Mouse (Mus musculus): ENCODE results near the gene Gm28308. TPM values are rescaled to one million over a fixed set of nuclear protein-coding genes. Genes with fewer than 3 reads are reported as not detected.

The Gm28308 gene
- total RNA-seq, 2 experiments from 2014 or later = not detected

DNA sequence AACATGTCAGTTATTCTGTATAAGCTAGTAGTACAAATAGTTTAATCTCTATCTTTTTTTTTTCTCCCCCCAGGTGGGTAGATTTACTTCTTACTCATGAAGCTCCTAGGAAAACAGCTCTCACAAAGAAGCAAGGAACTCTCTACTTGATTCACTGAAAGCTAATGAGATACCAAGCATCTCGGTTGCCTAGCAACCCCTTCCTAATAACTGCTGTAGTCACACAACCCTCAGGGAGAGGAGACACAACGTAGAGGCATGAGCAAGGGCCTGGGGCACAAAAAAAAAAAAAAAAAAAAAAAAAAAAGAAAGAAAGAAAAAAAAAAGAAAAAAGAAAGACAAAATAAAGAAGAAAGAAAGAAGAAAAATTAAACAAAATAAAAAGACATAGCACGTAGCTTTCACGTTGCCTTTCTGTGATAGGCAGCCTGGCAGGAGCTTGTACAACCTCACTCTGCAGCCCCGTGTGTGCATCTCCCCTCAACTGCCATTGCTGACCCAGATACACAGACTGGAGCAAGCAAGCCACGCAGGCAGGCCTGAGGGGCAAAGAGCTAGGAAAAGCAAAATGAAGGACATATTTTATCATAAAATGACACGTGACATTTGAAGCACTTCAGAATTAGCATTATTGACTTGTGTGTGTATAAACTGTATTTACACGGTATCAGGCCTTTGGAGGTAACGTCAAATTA, 75.2 kb downstream of the Gm28308 start:
- ATAC-seq (replicated peaks; ENCODE audit: poor library complexity, severe bottlenecking) = no peak

- ATAC-seq (replicated peaks; ENCODE audit: poor library complexity, severe bottlenecking) = no peak
Observed at GRCm38 (mm10) chr6:52123673-52124072, 89.5 kb downstream of the Gm28308 start.

DNA sequence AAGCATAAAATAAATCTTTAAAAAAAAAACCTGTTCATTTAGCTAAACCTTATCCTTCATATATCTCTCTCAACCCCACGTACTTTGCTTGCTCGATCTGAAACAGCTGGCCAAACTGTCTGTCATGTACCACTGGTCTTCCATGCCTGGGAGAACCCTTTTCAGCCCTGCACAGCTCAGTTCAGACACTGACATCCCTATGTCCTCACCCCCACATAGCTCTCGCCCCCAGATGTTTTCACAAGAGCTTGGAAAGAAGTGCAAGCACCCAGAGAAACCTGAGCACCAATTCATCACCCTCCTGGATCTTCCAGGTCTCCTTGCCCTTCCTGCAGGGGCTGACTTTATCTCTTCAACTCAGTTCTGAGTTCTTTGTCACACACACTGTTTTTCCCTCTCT, 92.0 kb downstream of the Gm28308 start:
- no peak for ATAC-seq (replicated peaks; ENCODE audit: poor library complexity, severe bottlenecking)

GRCm38 (mm10) chr6:52118903-52119635, 94.1 kb downstream of the Gm28308 start:
- no peak for ATAC-seq (replicated peaks; ENCODE audit: poor library complexity, severe bottlenecking)

GRCm38 (mm10) chr6:52115899-52116298, 97.2 kb downstream of the Gm28308 start:
- no peak for ATAC-seq (replicated peaks; ENCODE audit: poor library complexity, severe bottlenecking)

Other genes with a start within 250 kb of the Gm28308 start
- gene Skap2, start 200.8 kb downstream of the Gm28308 start, total RNA-seq (2014; fragmentation: Nextera tagmentation) = 83.9 and 91.6 TPM in 2 replicates
- 163 and 204 TPM in 2 replicates for gene Skap2, start 200.8 kb downstream of the Gm28308 start, total RNA-seq (2017)
- 0.43 TPM in 1 of 2 replicates, not detected in the other for gene Hoxa1, start 55.0 kb downstream of the Gm28308 start, total RNA-seq (2014; fragmentation: Nextera tagmentation)
- 0.46 TPM in 1 of 2 replicates, not detected in the other for gene Hoxa1, start 55.0 kb downstream of the Gm28308 start, total RNA-seq (2017)
- gene Hoxa2, start 48.5 kb downstream of the Gm28308 start, total RNA-seq (2014; fragmentation: Nextera tagmentation) = 0.53 TPM in 1 of 2 replicates, not detected in the other
- not detected in 2 replicates for gene Hoxa2, start 48.5 kb downstream of the Gm28308 start, total RNA-seq (2017)
- not detected in 2 replicates for gene 5730596B20Rik, start 35.8 kb downstream of the Gm28308 start, total RNA-seq (2014; fragmentation: Nextera tagmentation)
- gene 5730596B20Rik, start 35.8 kb downstream of the Gm28308 start, total RNA-seq (2017) = not detected in 2 replicates
- 0.15 and 1.5 TPM in 2 replicates for gene Hoxa4, start 21.6 kb downstream of the Gm28308 start, total RNA-seq (2014; fragmentation: Nextera tagmentation)
- 0.17 and 0.41 TPM in 2 replicates for gene Hoxa4, start 21.6 kb downstream of the Gm28308 start, total RNA-seq (2017)
- 2.3 and 2.8 TPM in 2 replicates for gene Hoxa5, start 8.8 kb downstream of the Gm28308 start, total RNA-seq (2014; fragmentation: Nextera tagmentation)
- 0.36 and 0.43 TPM in 2 replicates for gene Hoxa5, start 8.8 kb downstream of the Gm28308 start, total RNA-seq (2017)
- 1.3 TPM in 1 of 2 replicates, not detected in the other for gene Hoxa6, start 4.6 kb downstream of the Gm28308 start, total RNA-seq (2014; fragmentation: Nextera tagmentation)
- 0.41 TPM in 1 of 2 replicates, not detected in the other for gene Hoxa6, start 4.6 kb downstream of the Gm28308 start, total RNA-seq (2017)
- 1.7 and 3.1 TPM in 2 replicates for gene Hoxa3, start within 50 bp of the Gm28308 start, total RNA-seq (2014; fragmentation: Nextera tagmentation)
- 0.34 TPM in 1 of 2 replicates, not detected in the other for gene Hoxa3, start within 50 bp of the Gm28308 start, total RNA-seq (2017)
- 18.3 and 20.5 TPM in 2 replicates for gene Hoxa7, start 8.5 kb upstream of the Gm28308 start, total RNA-seq (2014; fragmentation: Nextera tagmentation)
- gene Hoxa7, start 8.5 kb upstream of the Gm28308 start, total RNA-seq (2017) = 6.4 and 10.8 TPM in 2 replicates
- gene Hoxa9, start 17.8 kb upstream of the Gm28308 start, total RNA-seq (2014; fragmentation: Nextera tagmentation) = 8.9 and 14.7 TPM in 2 replicates
- 16.8 and 24.4 TPM in 2 replicates for gene Hoxa9, start 17.8 kb upstream of the Gm28308 start, total RNA-seq (2017)
- gene Hoxa10, start 27.5 kb upstream of the Gm28308 start, total RNA-seq (2014; fragmentation: Nextera tagmentation) = 0.47 TPM in 1 of 2 replicates, not detected in the other
- gene Hoxa10, start 27.5 kb upstream of the Gm28308 start, total RNA-seq (2017) = 0.57 TPM in 1 of 2 replicates, not detected in the other
- not detected in 2 replicates for gene Hoxa11, start 32.5 kb upstream of the Gm28308 start, total RNA-seq (2014; fragmentation: Nextera tagmentation)
- gene Hoxa11, start 32.5 kb upstream of the Gm28308 start, total RNA-seq (2017) = not detected in 2 replicates
- not detected in 2 replicates for gene Hoxa13, start 47.5 kb upstream of the Gm28308 start, total RNA-seq (2014; fragmentation: Nextera tagmentation)
- gene Hoxa13, start 47.5 kb upstream of the Gm28308 start, total RNA-seq (2017) = not detected in 2 replicates
- not detected in 2 replicates for gene Evx1, start 100.2 kb upstream of the Gm28308 start, total RNA-seq (2014; fragmentation: Nextera tagmentation)
- gene Evx1, start 100.2 kb upstream of the Gm28308 start, total RNA-seq (2017) = not detected in 2 replicates

Data from granulocyte monocyte progenitor cell, adult 5-6 weeks (primary cell).